In genomic region chr16:36642696-36643046, GRCm38 (mm10) we compare ENCODE assay signal across 27 mouse cellular contexts. TPM values are rescaled to one million over a fixed set of nuclear protein-coding genes. Genes with fewer than 3 reads are reported as not detected.
DNase-seq lines count a peak whose midpoint lies in the region; ATAC-seq and TF ChIP-seq lines count a peak whose summit lies in the region.
"Had no signal": no experiment of that assay in that cellular context is flagged by ENCODE, and none has a peak within 500 bp of the region (broad histone marks: within the 10 kb centered on the region; RNA-seq: fewer than 3 reads in every experiment).

No protein-coding gene starts in this region.

- TF ChIP-seq EP300 in MEL (IDR thresholded peaks at IDR 0.05; ENCODE audit: low read depth in 1 of 2, low read length in 2 of 2), result no peak

- TF ChIP-seq POLR2A in MEL (IDR thresholded peaks at IDR 0.05; ENCODE audit: control insufficient read depth in 1 of 2, insufficient read depth in 1 of 2, low read depth in 1 of 2, low read length in 2 of 2, poor library complexity in 1 of 2), result no peak

- no peak overlapping the region for H3K4me3 ChIP-seq in MEL (ENCODE audit: control insufficient read depth in 1 of 2, insufficient read depth in 1 of 2, low read depth in 2 of 2, low read length in 2 of 2)
- no peak overlapping the region for H3K4me3 ChIP-seq in embryonic facial prominence, embryonic 10.5 days
- H3K4me3 ChIP-seq: embryonic facial prominence, embryonic 12.5 days; embryonic facial prominence, embryonic 15.5 days; heart, adult 2 months; heart, embryonic 10.5 days; heart, embryonic 13.5 days; hindbrain, embryonic 12.5 days; hindbrain, embryonic 15.5 days had no signal

- no peaks in the 10 kb centered on the region for H3K79me2 ChIP-seq in MEL (ENCODE audit: control insufficient read depth, insufficient read depth, low read length, poor library complexity)

- WGBS in embryonic facial prominence, embryonic 10.5 days, result 80% methylated on average over 5 of the region's 5 CpGs

- no peak for TF ChIP-seq CTCF in MEL (IDR thresholded peaks at IDR 0.05 in 2 of 3, conservative IDR thresholded peaks at IDR 0.05 in 1 of 3; ENCODE audit: control insufficient read depth in 1 of 3, insufficient read depth in 1 of 3, low read depth in 2 of 3, low read length in 3 of 3, poor library complexity in 1 of 3, severe bottlenecking in 1 of 3)

- peak; percentile 61 for ATAC-seq in granulocyte monocyte progenitor cell, adult 5-6 weeks (replicated peaks; ENCODE audit: poor library complexity, severe bottlenecking)
- peak; percentile 49 for ATAC-seq in megakaryocyte progenitor cell, adult 5-6 weeks (replicated peaks; ENCODE audit: poor library complexity)
- ATAC-seq: CD4-positive, CD25-positive, alpha-beta regulatory T cell, adult 4 months; forebrain, embryonic 14.5 days; forebrain, postnatal 0 days; intestine, postnatal 0 days had no signal

- no peaks in the 10 kb centered on the region for H3K4me1 ChIP-seq in MEL (ENCODE audit: control insufficient read depth in 1 of 2, insufficient read depth in 2 of 2, low read length in 2 of 2)
- no peaks in the 10 kb centered on the region for H3K4me1 ChIP-seq in embryonic facial prominence, embryonic 10.5 days
- H3K4me1 ChIP-seq: embryonic facial prominence, embryonic 12.5 days; embryonic facial prominence, embryonic 15.5 days; heart, embryonic 10.5 days; heart, embryonic 13.5 days; hindbrain, embryonic 12.5 days; hindbrain, embryonic 15.5 days had no signal

- no peaks in the 10 kb centered on the region for H3K27me3 ChIP-seq in MEL (ENCODE audit: control insufficient read depth in 1 of 2, insufficient read depth in 2 of 2, low read length in 2 of 2)
- no peaks in the 10 kb centered on the region for H3K27me3 ChIP-seq in embryonic facial prominence, embryonic 10.5 days (replicated peaks; ENCODE audit: low read depth, poor library complexity, severe bottlenecking)
- H3K27me3 ChIP-seq: embryonic facial prominence, embryonic 12.5 days; embryonic facial prominence, embryonic 15.5 days; heart, embryonic 13.5 days; hindbrain, embryonic 12.5 days; hindbrain, embryonic 15.5 days had no signal

- no peaks in the 10 kb centered on the region for H3K36me3 ChIP-seq in MEL (ENCODE audit: control insufficient read depth in 1 of 2, insufficient read depth in 2 of 2, low read length in 2 of 2)
- H3K36me3 ChIP-seq in embryonic facial prominence, embryonic 10.5 days (replicated peaks), result no peaks in the 10 kb centered on the region
- H3K36me3 ChIP-seq: embryonic facial prominence, embryonic 12.5 days; embryonic facial prominence, embryonic 15.5 days; heart, embryonic 10.5 days; heart, embryonic 13.5 days; hindbrain, embryonic 12.5 days; hindbrain, embryonic 15.5 days had no signal

- DNase-seq in A20 (ENCODE audit: low read depth, low spot score) (peak; percentile 81), MEL (ENCODE audit: low read depth, low spot score) (peak; percentile 51)
- no peak for DNase-seq in embryonic facial prominence, embryonic 10.5 days (ENCODE audit: low spot score)
- DNase-seq in adrenal gland, postnatal 36 days, result no peak
- no peak for DNase-seq in kidney, adult 9 months
- DNase-seq: adrenal gland, adult 8-10 months; adrenal gland, postnatal 25 days; cerebellum, adult 18-20 months; cerebellum, adult 9-10 months; cerebellum, postnatal 36 days; forebrain, postnatal 0 days; gastrocnemius, postnatal 25 days; heart, adult 2 months; heart, postnatal 14 days; heart, postnatal 4 days had no signal

- TF ChIP-seq RAD21 in MEL (IDR thresholded peaks at IDR 0.05; ENCODE audit: low read depth, low read length), result no peak

- H3K27ac ChIP-seq in MEL (ENCODE audit: control insufficient read depth, low read depth, low read length), result no peak overlapping the region
- no peak overlapping the region for H3K27ac ChIP-seq in embryonic facial prominence, embryonic 10.5 days (replicated peaks)
- H3K27ac ChIP-seq: embryonic facial prominence, embryonic 12.5 days; embryonic facial prominence, embryonic 15.5 days; heart, adult 2 months; heart, embryonic 10.5 days; heart, embryonic 13.5 days; hindbrain, embryonic 12.5 days; hindbrain, embryonic 15.5 days had no signal

- no peaks in the 10 kb centered on the region for H3K9me3 ChIP-seq in MEL (replicated peaks; ENCODE audit: insufficient read depth, low read length)
- no peaks in the 10 kb centered on the region for H3K9me3 ChIP-seq in embryonic facial prominence, embryonic 10.5 days
- H3K9me3 ChIP-seq: embryonic facial prominence, embryonic 12.5 days; embryonic facial prominence, embryonic 15.5 days; heart, embryonic 10.5 days; hindbrain, embryonic 12.5 days; hindbrain, embryonic 15.5 days had no signal

- H3K9ac ChIP-seq in MEL (ENCODE audit: control insufficient read depth, low read depth, low read length, poor library complexity, severe bottlenecking), result no peak overlapping the region
- H3K9ac ChIP-seq: embryonic facial prominence, embryonic 12.5 days; embryonic facial prominence, embryonic 15.5 days; forebrain, postnatal 0 days; heart, embryonic 13.5 days; hindbrain, embryonic 12.5 days; hindbrain, embryonic 15.5 days had no signal

TF ChIP-seq in MEL, 35 proteins besides CTCF, POLR2A, EP300 and RAD21:
- TF ChIP-seq TCF12 (IDR thresholded peaks at IDR 0.05; ENCODE audit: low read depth, low read length) (no peak), MYC (IDR thresholded peaks at IDR 0.05; ENCODE audit: low read depth, low read length) (no peak), TBP (IDR thresholded peaks at IDR 0.05; ENCODE audit: low read depth, low read length) (no peak), ZKSCAN1 (IDR thresholded peaks at IDR 0.05; ENCODE audit: low read depth, low read length) (no peak), SIN3A (IDR thresholded peaks at IDR 0.05; ENCODE audit: low read length) (no peak), JUND (IDR thresholded peaks at IDR 0.05; ENCODE audit: low read depth, low read length) (no peak)

RNA-seq across cellular contexts. Expression of gene Cd86, which starts 23.2 kb away (rescaled TPM):
- not detected in 2 replicates for total RNA-seq in MEL (2012; rRNA removed)
- polyA plus RNA-seq in MEL (2012; ENCODE audit: insufficient read depth in 1 of 2, insufficient read length in 2 of 2, low read depth in 1 of 2, low replicate concordance in 2 of 2, missing spikeins in 1 of 2), result not detected
- not detected in 2 replicates for total RNA-seq in granulocyte monocyte progenitor cell, adult 5-6 weeks (2014; fragmentation: Nextera tagmentation)
- total RNA-seq in granulocyte monocyte progenitor cell, adult 5-6 weeks (2017), result 0.52 and 3.5 TPM in 2 replicates
- 2.6 and 3.2 TPM in 2 replicates for total RNA-seq in megakaryocyte progenitor cell, adult 5-6 weeks (2015)
- 0.91 and 1.5 TPM in 2 replicates for total RNA-seq in megakaryocyte progenitor cell, adult 5-6 weeks (2017)
- polyA plus RNA-seq in embryonic facial prominence, embryonic 10.5 days (2016; fragmentation: Nextera tagmentation; extraction: Ambion mirVana), result 0.62 and 0.93 TPM in 2 replicates
- 1 to 10 TPM; 1.3 to 2.2 TPM for total RNA-seq in adrenal gland, postnatal 36 days (2021)
- polyA plus RNA-seq: C2C12 had no signal

RNA-seq across cellular contexts. Expression of gene Ildr1, which starts 51.1 kb away (rescaled TPM):
- total RNA-seq in MEL (2012; rRNA removed), result not detected in 2 replicates
- not detected for polyA plus RNA-seq in MEL (2012; ENCODE audit: insufficient read depth in 1 of 2, insufficient read length in 2 of 2, low read depth in 1 of 2, low replicate concordance in 2 of 2, missing spikeins in 1 of 2)
- not detected in 2 replicates for total RNA-seq in granulocyte monocyte progenitor cell, adult 5-6 weeks (2014; fragmentation: Nextera tagmentation)
- total RNA-seq in granulocyte monocyte progenitor cell, adult 5-6 weeks (2017), result not detected in 2 replicates
- total RNA-seq in megakaryocyte progenitor cell, adult 5-6 weeks (2015), result 0.15 TPM in 1 of 2 replicates, not detected in the other
- 0.10 TPM in 1 of 2 replicates, not detected in the other for total RNA-seq in megakaryocyte progenitor cell, adult 5-6 weeks (2017)
- 1.0 and 1.7 TPM in 2 replicates for polyA plus RNA-seq in embryonic facial prominence, embryonic 10.5 days (2016; fragmentation: Nextera tagmentation; extraction: Ambion mirVana)
- total RNA-seq in adrenal gland, postnatal 36 days (2021), result not detected
- total RNA-seq: adrenal gland, adult 8-10 months; adrenal gland, postnatal 25 days; heart, adult 2 months; heart, postnatal 4 days had no signal
- polyA plus RNA-seq: C2C12; forebrain, embryonic 14.5 days had no signal

Comparison
In these comparisons a context has a peak if more than half of its experiments do, and no peak if none do; other contexts are left out.
1. DNase-seq: peak in A20 (single experiment) and MEL (single experiment); none in embryonic facial prominence, embryonic 10.5 days (single experiment), adrenal gland, postnatal 36 days (0 of 2) and kidney, adult 9 months (single experiment).